In genomic region chr13:60564303-60564702, GRCm38 (mm10) we compare ENCODE assay signal across 23 mouse cellular contexts. TPM values are rescaled to one million over a fixed set of nuclear protein-coding genes. Genes with fewer than 3 reads are reported as not detected.
DNase-seq lines count a peak whose midpoint lies in the region; ATAC-seq lines count a peak whose summit lies in the region.
"Had no signal": no experiment of that assay in that cellular context is flagged by ENCODE, and none has a peak within 500 bp of the region (broad histone marks: within the 10 kb centered on the region; RNA-seq: fewer than 3 reads in every experiment).

No protein-coding gene starts in this region.

- peaks cover 9% of the 10 kb centered on the region for H3K4me1 ChIP-seq in embryonic facial prominence, embryonic 13.5 days
- H3K4me1 ChIP-seq in embryonic facial prominence, embryonic 10.5 days = peaks cover 6% of the 10 kb centered on the region; the same call in 1 of the 2 replicates
- no peaks in the 10 kb centered on the region for H3K4me1 ChIP-seq in midbrain, embryonic 16.5 days (ENCODE audit: control insufficient read depth, insufficient read depth, low read length)
- H3K4me1 ChIP-seq: embryonic facial prominence, embryonic 15.5 days; heart, embryonic 13.5 days; hindbrain, embryonic 15.5 days had no signal

- DNase-seq in embryonic facial prominence, embryonic 10.5 days (ENCODE audit: low spot score) = no peak
- peak; percentile 15 to 25 for DNase-seq in left cerebral cortex, adult 9 months (ENCODE audit: low spot score in 2 of 2)
- no peak for DNase-seq in left cerebral cortex, postnatal 4 days
- peak; percentile 10 for DNase-seq in right cerebral cortex, postnatal 25 days
- no peak for DNase-seq in right cerebral cortex, postnatal 4 days
- DNase-seq: adrenal gland, postnatal 10 days; B cell, adult 2 months; cerebellum, adult 18-20 months; cerebellum, adult 9-11 months; cerebellum, postnatal 36 days; gastrocnemius, adult 2 months; gastrocnemius, postnatal 25 days; heart, postnatal 36 days had no signal

- H3K9me3 ChIP-seq in embryonic facial prominence, embryonic 13.5 days = no peaks in the 10 kb centered on the region
- no peaks in the 10 kb centered on the region for H3K9me3 ChIP-seq in embryonic facial prominence, embryonic 10.5 days
- H3K9me3 ChIP-seq in midbrain, embryonic 16.5 days (replicated peaks; ENCODE audit: control insufficient read depth, low read length, poor library complexity, severe bottlenecking) = no peaks in the 10 kb centered on the region
- H3K9me3 ChIP-seq: embryonic facial prominence, embryonic 15.5 days; forebrain, embryonic 10.5 days; heart, embryonic 13.5 days; hindbrain, embryonic 15.5 days had no signal

- H3K9ac ChIP-seq in embryonic facial prominence, embryonic 13.5 days = no peak overlapping the region
- no peak overlapping the region for H3K9ac ChIP-seq in midbrain, embryonic 16.5 days (ENCODE audit: low read depth, low read length)
- H3K9ac ChIP-seq: embryonic facial prominence, embryonic 15.5 days; heart, embryonic 13.5 days; hindbrain, embryonic 15.5 days had no signal

- intact Hi-C loops in left cerebral cortex, postnatal 4 days (cut with DNase I) = no loop called here

- peak overlapping the region; percentile 28; the same call in 1 of the 2 replicates for H3K27ac ChIP-seq in embryonic facial prominence, embryonic 13.5 days
- no peak overlapping the region for H3K27ac ChIP-seq in embryonic facial prominence, embryonic 10.5 days (replicated peaks)
- H3K27ac ChIP-seq in midbrain, embryonic 16.5 days (ENCODE audit: low read length) = no peak overlapping the region
- H3K27ac ChIP-seq: embryonic facial prominence, embryonic 15.5 days; forebrain, embryonic 10.5 days; gastrocnemius, adult 2 months; heart, embryonic 13.5 days; hindbrain, embryonic 15.5 days had no signal

- H3K27me3 ChIP-seq in embryonic facial prominence, embryonic 13.5 days = no peaks in the 10 kb centered on the region
- no peaks in the 10 kb centered on the region for H3K27me3 ChIP-seq in embryonic facial prominence, embryonic 10.5 days (replicated peaks; ENCODE audit: low read depth, poor library complexity, severe bottlenecking)
- H3K27me3 ChIP-seq in midbrain, embryonic 16.5 days (ENCODE audit: control insufficient read depth, insufficient read depth, low read depth, low read length) = no peaks in the 10 kb centered on the region
- H3K27me3 ChIP-seq: embryonic facial prominence, embryonic 15.5 days; heart, embryonic 13.5 days; hindbrain, embryonic 15.5 days had no signal

- H3K36me3 ChIP-seq in embryonic facial prominence, embryonic 13.5 days = no peaks in the 10 kb centered on the region
- no peaks in the 10 kb centered on the region for H3K36me3 ChIP-seq in embryonic facial prominence, embryonic 10.5 days (replicated peaks)
- H3K36me3 ChIP-seq in midbrain, embryonic 16.5 days (ENCODE audit: control insufficient read depth, insufficient read depth, low read length) = no peaks in the 10 kb centered on the region
- H3K36me3 ChIP-seq: embryonic facial prominence, embryonic 15.5 days; forebrain, embryonic 10.5 days; G1E; heart, embryonic 13.5 days; hindbrain, embryonic 15.5 days had no signal

- H3K4me3 ChIP-seq in embryonic facial prominence, embryonic 13.5 days = no peak overlapping the region
- H3K4me3 ChIP-seq in embryonic facial prominence, embryonic 10.5 days = no peak overlapping the region
- H3K4me3 ChIP-seq in midbrain, embryonic 16.5 days (ENCODE audit: low read depth, low read length) = no peak overlapping the region
- H3K4me3 ChIP-seq: embryonic facial prominence, embryonic 15.5 days; erythroblast, embryonic 14.5 days; forebrain, embryonic 10.5 days; gastrocnemius, adult 2 months; heart, embryonic 13.5 days; hindbrain, embryonic 15.5 days had no signal

- ATAC-seq in embryonic facial prominence, embryonic 13.5 days (ENCODE audit: insufficient number of reproducible peaks, insufficient read depth, low FRiP score, low TSS enrichment, low read depth) = no peak
- no peak for ATAC-seq in midbrain, embryonic 16.5 days
- ATAC-seq: CD4-positive, CD25-positive, alpha-beta regulatory T cell, adult 4 months; forebrain, embryonic 14.5 days had no signal

- WGBS in embryonic facial prominence, embryonic 13.5 days = 59% methylated on average over 6 of the region's 6 CpGs
- 82% methylated on average over 6 of the region's 6 CpGs for WGBS in embryonic facial prominence, embryonic 10.5 days
- WGBS in midbrain, embryonic 16.5 days = 75% methylated on average over 6 of the region's 6 CpGs

- H3K4me2 ChIP-seq in embryonic facial prominence, embryonic 13.5 days = no peak overlapping the region
- H3K4me2 ChIP-seq in midbrain, embryonic 16.5 days (ENCODE audit: low read length) = no peak overlapping the region
- H3K4me2 ChIP-seq: embryonic facial prominence, embryonic 15.5 days; heart, embryonic 13.5 days; hindbrain, embryonic 15.5 days had no signal

RNA-seq across cellular contexts. Expression of gene Dapk1, which starts 37.4 kb away (rescaled TPM):
- 19.2 and 22.6 TPM in 2 replicates for polyA plus RNA-seq in embryonic facial prominence, embryonic 13.5 days (2015; fragmentation: Nextera tagmentation; extraction: Ambion mirVana)
- 20.0 and 20.9 TPM in 2 replicates for polyA plus RNA-seq in embryonic facial prominence, embryonic 10.5 days (2016; fragmentation: Nextera tagmentation; extraction: Ambion mirVana)
- 100 to 1,000 TPM; 105 to 110 TPM for total RNA-seq in left cerebral cortex, postnatal 4 days (2021)
- 44.6 and 47.5 TPM in 2 replicates for polyA plus RNA-seq in midbrain, embryonic 16.5 days (2015; fragmentation: Nextera tagmentation; extraction: Ambion mirVana)
- polyA plus RNA-seq: G1E had no signal

Comparison
In these comparisons a context has a peak if more than half of its experiments do, and no peak if none do; other contexts are left out.
1. DNase-seq: peak in left cerebral cortex, adult 9 months (2 of 2) and right cerebral cortex, postnatal 25 days (single experiment); none in embryonic facial prominence, embryonic 10.5 days (single experiment), left cerebral cortex, postnatal 4 days (single experiment) and right cerebral cortex, postnatal 4 days (single experiment).